Mouse (Mus musculus) adrenal gland, adult 2 months (tissue): ENCODE results near the gene Gpr165. TPM values are rescaled to one million over a fixed set of nuclear protein-coding genes. Genes with fewer than 3 reads are reported as not detected.

Source experiments
- DNase-seq: peaks from one replicate; pipeline ENCODE4 v3.0.0; 2021
- long read RNA-seq: library from polyadenylated mRNA; stranded (forward); transcript quantifications from one replicate; pipeline ENCODE4 v2.0.0, GENCODE M21; 2021
- polyA plus RNA-seq: library from polyadenylated mRNA; depleted of rRNA; stranded (reverse); fragments of >200 nt; gene quantifications from 2 replicates; pipeline ENCODE4 v1.2.3, GENCODE M21; 2012; rRNA removed
- total RNA-seq, 2 experiments: library from RNA; stranded (reverse); gene quantifications; 2 replicates each; pipeline ENCODE4 v1.2.3; 2021

The Gpr165 gene
- total RNA-seq = 1 to 10 TPM in 1 of 2 experiments, under 1 TPM in 1; 0.52 to 1.1 TPM
- polyA plus RNA-seq = 0.19 and 0.31 TPM in 2 replicates
- long read RNA-seq = 0 reads

- DNase-seq = peak; percentile 55
Observed at GRCm38 (mm10) chrX:96712907-96713774, at the start of gene Gpr165. Gene Gpr165, plus strand, starts transcription at chrX:96713441.

GRCm38 (mm10) chrX:96674871-96675270, 38.4 kb upstream of the Gpr165 start:
- no peak for DNase-seq
